Mouse (Mus musculus): Measurements from ENCODE around the gene Exd1.

Gene Exd1

DNA sequence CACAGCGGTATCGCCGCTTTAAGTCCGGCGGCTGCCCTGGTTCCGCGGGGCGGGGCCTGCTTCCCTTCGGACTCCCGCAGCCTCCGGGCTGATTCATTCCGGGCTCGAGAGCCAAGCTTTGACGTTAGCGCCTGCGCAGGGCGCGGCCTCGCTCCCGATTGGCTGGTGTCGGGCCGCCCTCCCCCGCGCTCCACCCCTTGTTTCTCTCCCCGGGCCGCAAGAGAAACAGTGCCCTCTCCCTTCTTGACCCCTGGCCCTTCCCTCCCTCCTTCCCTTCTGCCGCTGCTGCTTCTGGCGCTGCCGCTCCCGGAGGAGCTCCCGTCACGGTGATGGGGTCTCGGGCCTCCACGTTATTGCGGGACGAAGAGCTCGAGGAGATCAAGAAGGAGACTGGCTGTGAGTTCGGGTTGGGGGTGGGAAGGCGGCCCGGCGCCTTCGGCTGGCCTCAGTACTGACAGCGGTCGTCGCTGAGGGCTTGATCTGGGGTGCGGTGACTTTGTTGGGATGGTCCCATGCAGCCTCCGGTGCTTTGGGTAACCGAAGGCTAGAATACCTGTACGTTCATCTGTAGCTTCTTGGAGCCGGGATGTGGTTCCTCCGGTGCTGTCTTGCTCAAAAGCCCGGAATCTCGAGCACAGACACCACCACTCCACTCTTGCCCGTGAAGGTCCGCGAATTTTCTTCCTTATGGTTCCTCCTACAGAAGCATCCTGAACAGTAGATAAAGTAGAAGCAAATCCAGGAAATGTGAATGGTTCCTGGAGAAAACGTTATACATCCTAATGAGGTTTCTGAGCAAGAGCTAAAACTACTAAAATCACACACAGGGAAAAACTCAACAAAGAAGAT lies at the start of gene Exd1, which contains the start of gene Chp1:
Exd1 (minus strand) TSS at position 106 of the 849 bp plus-strand sequence.
Chp1 (plus strand) TSS at position 176 of the 849 bp plus-strand sequence.
- in situ Hi-C loops (cut with MseI, MboI) = no loop called here

GRCm38 (mm10) chr2:119596781-119597330 lies 49.4 kb upstream of the Exd1 start:
- in situ Hi-C loops (cut with MseI, MboI) = no loop called here

- in situ Hi-C loops (cut with MseI, MboI) = no loop called here
Measured at GRCm38 (mm10) chr2:119595308-119595707, 47.9 kb upstream of the Exd1 start.

DNA sequence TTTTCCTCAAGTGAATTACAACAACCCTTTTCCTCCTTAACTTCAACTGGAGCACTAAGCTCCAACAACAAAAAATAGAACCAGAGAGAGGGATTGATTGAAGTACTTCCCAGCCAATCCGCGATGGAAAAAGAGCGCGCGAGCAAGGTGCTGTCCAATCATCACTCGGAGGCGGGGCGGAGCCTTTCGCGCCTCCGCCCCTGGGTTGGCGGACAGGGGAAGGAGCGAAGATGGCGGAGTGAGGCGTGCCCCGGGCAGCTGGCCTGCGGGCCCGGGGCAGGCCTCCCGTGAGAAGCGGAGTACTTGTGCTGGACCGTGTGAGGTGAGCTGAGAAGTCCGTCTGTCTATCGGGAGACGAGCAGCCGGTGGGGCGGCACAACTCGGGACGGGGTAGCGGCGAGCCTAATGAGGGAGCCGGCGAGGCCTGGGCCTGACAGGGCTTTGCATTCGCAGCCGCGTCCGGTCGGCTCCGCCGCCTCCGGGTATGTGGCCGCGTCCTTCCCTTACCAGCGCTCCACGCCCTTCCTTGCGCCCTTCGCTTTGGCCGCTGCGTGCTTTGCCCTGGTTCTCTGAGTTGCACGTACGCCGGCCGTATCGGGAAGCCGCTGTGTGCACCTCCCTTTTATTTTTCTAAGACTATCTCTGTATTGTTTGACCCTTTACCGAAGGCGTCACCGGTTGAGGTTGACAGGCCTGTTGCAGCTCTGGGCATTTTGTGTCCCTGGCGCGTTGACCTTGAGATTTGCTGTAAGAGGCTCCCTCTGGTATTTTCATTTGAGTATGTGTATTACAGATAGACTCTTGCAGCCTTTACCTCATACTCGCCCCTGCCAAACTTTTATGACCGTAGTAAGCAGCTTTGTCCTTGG lies 46.9 kb upstream of the Exd1 start:
- in situ Hi-C loops (cut with MseI, MboI) = no loop called here

DNA sequence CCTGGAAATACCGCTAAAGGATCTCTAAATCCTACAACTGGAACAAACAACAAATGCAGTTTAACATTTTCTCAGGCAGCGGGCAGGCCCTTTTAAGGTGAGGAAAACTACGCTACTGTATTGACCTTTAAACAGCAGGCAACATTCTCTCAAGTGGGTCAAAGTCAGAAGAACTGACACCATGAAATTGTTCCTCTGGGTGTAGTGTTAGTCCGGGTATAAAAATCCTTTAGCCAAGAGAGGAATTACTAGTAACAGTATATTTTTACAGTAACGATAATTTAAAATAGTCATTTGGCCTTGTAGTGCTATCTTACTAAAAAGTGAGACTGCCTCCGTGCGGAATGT lies 46.3 kb upstream of the Exd1 start:
- in situ Hi-C loops (cut with MseI, MboI) = no loop called here

DNA sequence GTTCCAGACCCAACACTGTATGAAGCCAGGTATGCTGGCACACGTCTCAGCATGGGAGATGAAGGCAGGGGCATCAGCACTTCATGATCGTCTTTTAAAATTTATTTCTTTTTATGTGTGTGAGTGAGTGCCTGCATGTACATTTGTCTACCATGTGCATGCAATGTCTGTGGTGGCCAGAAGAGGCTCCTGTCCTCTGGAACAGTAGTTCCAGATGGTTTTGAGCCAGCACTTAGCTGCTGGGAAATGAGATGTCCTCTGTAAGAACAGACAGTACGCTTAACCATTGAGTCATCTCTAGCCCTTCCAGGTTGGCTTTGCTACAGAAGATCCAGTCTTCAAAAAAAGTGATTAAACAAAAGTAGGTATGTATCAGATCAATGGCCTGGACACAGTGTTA lies 43.8 kb upstream of the Exd1 start:
- in situ Hi-C loops (cut with MseI, MboI) = no loop called here

GRCm38 (mm10) chr2:119587383-119587782 lies 40.0 kb upstream of the Exd1 start:
- in situ Hi-C loops (cut with MseI, MboI) = no loop called here

GRCm38 (mm10) chr2:119584282-119584681 lies 36.9 kb upstream of the Exd1 start:
- in situ Hi-C loops (cut with MseI, MboI) = no loop called here

GRCm38 (mm10) chr2:119583439-119583838 lies 36.0 kb upstream of the Exd1 start:
- in situ Hi-C loops (cut with MseI, MboI) = no loop called here

GRCm38 (mm10) chr2:119581571-119581970 lies 34.1 kb upstream of the Exd1 start:
- in situ Hi-C loops (cut with MseI, MboI) = no loop called here

DNA sequence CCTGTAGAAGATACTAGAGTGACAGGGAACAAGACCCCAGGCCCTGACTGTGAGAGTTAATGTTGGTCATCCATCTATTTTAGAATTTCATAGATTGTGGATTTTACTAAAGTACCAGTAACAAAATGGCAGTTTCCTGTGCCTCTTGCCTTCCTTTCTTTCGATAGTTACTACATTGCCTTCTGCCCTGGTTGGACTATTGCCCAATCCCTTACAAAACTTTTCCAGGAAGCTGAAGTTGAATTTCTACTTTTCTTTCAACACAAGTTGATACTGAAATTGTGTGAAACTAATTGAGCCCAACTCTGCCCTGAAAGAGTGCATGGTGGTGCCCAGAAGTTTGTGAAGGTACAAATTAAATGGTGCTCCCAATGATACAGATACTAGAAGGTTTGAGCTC lies 25.0 kb upstream of the Exd1 start:
- in situ Hi-C loops (cut with MseI, MboI) = no loop called here

GRCm38 (mm10) chr2:119566182-119566855 lies 18.9 kb upstream of the Exd1 start:
- in situ Hi-C loops (cut with MseI, MboI) = no loop called here

DNA sequence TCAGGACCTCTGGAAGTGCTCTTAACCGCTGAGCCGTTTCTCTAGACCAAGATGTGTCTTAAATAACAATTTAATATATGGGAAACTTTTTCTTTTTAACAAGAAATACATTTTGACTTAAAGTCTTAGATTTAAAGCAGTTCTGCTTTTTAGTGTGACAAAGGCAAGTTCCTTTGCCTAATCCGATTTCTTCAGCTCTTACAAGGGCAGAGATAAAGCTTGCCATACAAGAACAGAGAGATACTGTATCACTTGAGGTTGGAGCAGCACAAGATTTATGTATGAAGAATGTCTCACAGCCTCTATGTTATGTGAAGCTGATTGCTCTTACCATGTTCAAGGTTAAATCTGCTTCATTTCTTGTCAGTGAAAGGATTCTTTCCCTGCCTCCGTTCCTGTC lies 17.9 kb upstream of the Exd1 start:
- in situ Hi-C loops (cut with MseI, MboI) = no loop called here

DNA sequence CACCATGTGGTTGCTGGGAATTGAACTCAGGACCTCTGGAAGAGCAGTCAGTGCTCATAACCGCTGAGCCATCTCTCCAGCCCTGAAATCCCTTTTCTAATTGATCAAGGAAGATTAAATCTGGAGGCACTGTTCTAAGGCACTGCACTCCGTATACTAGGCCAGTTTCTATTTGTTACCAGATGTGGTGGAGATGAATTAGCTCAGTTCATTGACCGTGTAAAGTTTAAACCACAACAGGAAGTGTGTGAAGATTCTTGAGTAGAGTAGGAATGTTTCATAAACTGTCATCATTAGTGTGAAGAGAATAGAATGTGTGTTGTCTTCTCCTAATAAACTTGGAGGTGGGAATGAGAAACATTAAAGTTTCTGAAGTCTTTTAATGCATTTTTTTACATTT lies 14.4 kb upstream of the Exd1 start:
- in situ Hi-C loops (cut with MseI, MboI) = no loop called here

GRCm38 (mm10) chr2:119558737-119559340 lies 11.4 kb upstream of the Exd1 start:
- in situ Hi-C loops (cut with MseI, MboI) = no loop called here

- in situ Hi-C loops (cut with MseI, MboI) = no loop called here
Measured at GRCm38 (mm10) chr2:119558039-119558438, 10.6 kb upstream of the Exd1 start.

- in situ Hi-C loops (cut with MseI, MboI) = no loop called here
Measured at GRCm38 (mm10) chr2:119549678-119550077, 2.3 kb upstream of the Exd1 start.

DNA sequence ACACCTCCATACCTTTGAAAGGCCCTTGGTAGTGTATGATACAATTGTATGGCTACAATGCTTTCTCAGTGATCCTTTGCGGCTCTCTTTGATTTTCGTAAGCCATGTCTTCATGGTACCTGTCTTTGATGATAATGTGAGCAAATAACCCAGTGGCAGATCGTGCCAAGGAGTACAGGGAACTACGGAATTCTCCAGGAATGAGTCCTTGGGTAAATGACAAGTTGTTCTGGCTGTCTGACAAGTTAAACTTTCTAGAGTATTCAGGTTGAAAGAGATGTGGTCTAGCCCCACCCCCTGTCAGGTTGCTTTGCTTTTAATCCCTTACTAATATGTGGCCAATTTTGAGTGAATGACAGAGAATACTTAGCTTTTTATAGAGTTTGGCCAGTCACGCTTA lies 1.3 kb upstream of the Exd1 start:
- in situ Hi-C loops (cut with MseI, MboI) = no loop called here

DNA sequence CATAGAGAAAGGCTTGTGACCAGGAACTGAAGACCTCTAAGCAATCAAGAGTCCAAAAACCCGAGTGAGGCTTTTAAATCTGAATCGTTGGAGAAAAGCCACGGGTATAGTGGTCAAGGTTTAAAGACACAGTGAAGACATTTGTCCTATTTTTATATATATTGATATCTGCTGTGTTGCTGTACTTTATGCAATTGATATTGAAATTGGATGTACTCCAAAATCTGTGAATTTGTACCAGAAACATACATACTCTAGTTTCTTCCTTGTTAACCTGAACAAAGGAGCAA lies 889 bp upstream of the Exd1 start:
- in situ Hi-C loops (cut with MseI, MboI) = no loop called here

DNA sequence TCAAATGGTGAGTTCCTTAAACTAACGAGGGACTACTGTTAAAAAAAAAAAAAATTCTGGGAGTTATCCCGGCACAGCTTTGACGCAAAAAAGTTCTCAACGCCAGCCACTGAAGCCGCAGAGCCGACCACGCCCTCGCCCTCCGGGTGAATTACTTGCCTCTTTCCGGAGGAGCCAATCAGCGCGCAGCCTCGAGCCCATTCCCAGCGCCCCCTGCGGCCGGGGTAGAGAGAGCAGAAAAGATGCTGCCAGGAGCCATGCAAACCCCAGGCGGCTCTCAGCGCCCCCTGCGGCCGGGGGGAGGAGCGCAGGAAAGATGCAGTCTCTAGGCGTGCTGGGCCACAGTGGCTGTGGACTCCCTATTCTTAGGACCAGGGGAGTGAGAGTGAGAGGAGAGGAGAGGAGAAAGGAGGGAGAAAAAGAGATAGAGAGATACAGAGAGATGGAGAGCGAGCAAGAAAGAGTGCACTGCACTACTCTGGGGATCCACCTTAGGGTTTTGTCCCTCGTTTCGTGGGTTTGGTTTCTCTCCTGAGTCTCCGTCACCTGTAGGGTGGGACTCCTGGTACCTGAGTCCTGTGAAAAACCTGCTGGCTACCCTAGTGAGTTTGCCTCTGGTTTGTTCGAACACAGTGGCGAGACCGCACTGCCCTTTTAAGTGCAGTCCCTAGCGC lies 442 bp downstream of the Exd1 start:
- in situ Hi-C loops (cut with MseI, MboI) = no loop called here

DNA sequence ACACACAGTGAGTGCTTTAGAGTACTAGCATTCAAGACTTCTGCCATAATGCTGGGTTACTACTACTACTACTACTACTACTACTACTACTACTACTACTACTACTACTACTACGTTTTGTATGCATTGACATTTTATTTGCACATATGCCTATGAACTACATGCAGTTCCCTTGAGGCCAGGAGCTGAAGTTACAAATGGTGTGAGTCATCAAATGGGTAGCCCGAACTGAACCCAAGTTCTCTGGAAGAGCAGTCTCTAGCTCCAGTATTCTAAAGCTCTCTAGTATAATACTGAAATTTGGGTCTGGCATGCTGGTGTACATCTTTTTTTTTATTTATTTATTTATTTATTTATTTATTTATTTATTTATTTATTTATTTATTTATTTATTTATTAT lies 3.8 kb downstream of the Exd1 start:
- in situ Hi-C loops (cut with MseI, MboI) = no loop called here
